Mouse (Mus musculus) left cerebral cortex, adult 8-10 months (tissue): ENCODE results near the gene Ptprn. TPM values are rescaled to one million over a fixed set of nuclear protein-coding genes. Genes with fewer than 3 reads are reported as not detected.

Experiments used
- microRNA-seq, 2 experiments: library from miRNA; unstranded; fragments of <30 nt; microRNA quantifications; one replicate each; pipeline ENCODE4 v1.2.0; 2022
- total RNA-seq, 4 experiments: library from RNA; stranded (reverse); gene quantifications; 2 replicates each; pipeline ENCODE4 v1.2.4; 2022

Ptprn gene
- total RNA-seq, 4 experiments from 2014 or later, result 411 to 436 (median 423) TPM

Small RNA genes within 50 kb of the gene (microRNA-seq; reads per million reads assigned to microRNA genes)
- gene Gm27943, result 0 reads per million in 2 experiments

Other genes with a start within 250 kb of the Ptprn start
- gene Nhej1, start 139.3 kb downstream of the Ptprn start, total RNA-seq, result 1 to 10 TPM; 2.0 to 4.8 (median 3.3) TPM
- gene Slc23a3, start 130.6 kb downstream of the Ptprn start, total RNA-seq, result 1 to 10 TPM in 2 of 4 experiments, under 1 TPM in 2; 0.59 to 1.7 (median 1.2) TPM
- gene Cnppd1, start 121.8 kb downstream of the Ptprn start, total RNA-seq, result 10 to 100 TPM; 31.6 to 36.5 (median 33.8) TPM
- 100 to 1,000 TPM; 202 to 212 (median 206) TPM for gene Retreg2, start 121.7 kb downstream of the Ptprn start, total RNA-seq
- 10 to 100 TPM; 27.2 to 29.4 (median 28.0) TPM for gene Zfand2b, start 95.9 kb downstream of the Ptprn start, total RNA-seq
- 10 to 100 TPM; 26.2 to 29.9 (median 28.8) TPM for gene Abcb6, start 84.1 kb downstream of the Ptprn start, total RNA-seq
- gene Ankzf1, start 72.4 kb downstream of the Ptprn start, total RNA-seq, result 10 to 100 TPM; 20.3 to 26.4 (median 26.0) TPM
- 100 to 1,000 TPM; 114 to 124 (median 118) TPM for gene Atg9a, start 72.3 kb downstream of the Ptprn start, total RNA-seq
- 10 to 100 TPM; 14.0 to 18.3 (median 14.9) TPM for gene Glb1l, start 53.7 kb downstream of the Ptprn start, total RNA-seq
- 10 to 100 TPM; 73.9 to 82.8 (median 80.2) TPM for gene Stk16, start 53.7 kb downstream of the Ptprn start, total RNA-seq
- 100 to 1,000 TPM; 598 to 614 (median 602) TPM for gene Tuba4a, start 44.6 kb downstream of the Ptprn start, total RNA-seq
- not detected for gene A630095N17Rik, start 32.4 kb downstream of the Ptprn start, total RNA-seq
- gene Dnajb2, start 28.1 kb downstream of the Ptprn start, total RNA-seq, result 100 to 1,000 TPM in 3 of 4 experiments, 10 to 100 TPM in 1; 98.9 to 111 (median 108) TPM
- gene Resp18, start 13.9 kb upstream of the Ptprn start, total RNA-seq, result 100 to 1,000 TPM; 166 to 203 (median 173) TPM
- gene Dnpep, start 53.5 kb upstream of the Ptprn start, total RNA-seq, result 10 to 100 TPM; 56.5 to 63.2 (median 59.7) TPM
- 1 to 10 TPM in 3 of 4 experiments, under 1 TPM in 1; 0.89 to 2.9 (median 1.8) TPM for gene Des, start 95.8 kb upstream of the Ptprn start, total RNA-seq
- 100 to 1,000 TPM; 177 to 190 (median 187) TPM for gene Speg, start 110.8 kb upstream of the Ptprn start, total RNA-seq
- gene Gmppa, start 171.4 kb upstream of the Ptprn start, total RNA-seq, result 10 to 100 TPM; 48.0 to 64.9 (median 62.3) TPM
- gene Asic4, start 185.9 kb upstream of the Ptprn start, total RNA-seq, result 10 to 100 TPM; 21.5 to 26.7 (median 25.1) TPM
- 10 to 100 TPM; 76.6 to 84.3 (median 80.0) TPM for gene Chpf, start 214.8 kb upstream of the Ptprn start, total RNA-seq
- gene Tmem198, start 215.0 kb upstream of the Ptprn start, total RNA-seq, result 10 to 100 TPM; 62.4 to 70.5 (median 64.8) TPM
- gene Obsl1, start 241.9 kb upstream of the Ptprn start, total RNA-seq, result 10 to 100 TPM; 25.9 to 30.7 (median 28.7) TPM
- 10 to 100 TPM; 18.8 to 24.0 (median 21.0) TPM for gene Inha, start 242.6 kb upstream of the Ptprn start, total RNA-seq